Mouse (Mus musculus): ENCODE results near the gene Glod5.
A peak's percentile ranks its signal among the peaks of the same experiment; 100 is the strongest.

GRCm38 (mm10) chrX:8000546-8001192 lies 17.6 kb downstream of the Glod5 start:
- TF ChIP-seq CTCF (IDR thresholded peaks at IDR 0.05; ENCODE audit: control insufficient read depth, insufficient read depth, insufficient read length) (no peak), USF1 (IDR thresholded peaks at IDR 0.05; ENCODE audit: low read depth) (peak; percentile 39), FOSL1 (IDR thresholded peaks at IDR 0.05; ENCODE audit: insufficient read depth, low read length, poor library complexity, severe bottlenecking) (no peak), MYOD1 (IDR thresholded peaks at IDR 0.05; ENCODE audit: control insufficient read depth, insufficient read length, low read depth) (no peak), MAX (IDR thresholded peaks at IDR 0.05) (no peak), MYOG (IDR thresholded peaks at IDR 0.05; ENCODE audit: control insufficient read depth, extremely low read depth, insufficient read length) (no peak)
